Mouse (Mus musculus): ENCODE data around the gene Dnah17. TPM values are rescaled to one million over a fixed set of nuclear protein-coding genes. Genes with fewer than 3 reads are reported as not detected.

Dnah17 gene
- total and polyA plus RNA-seq, 3 experiments: 0.08 to 0.26 (median 0.11) TPM

DNA sequence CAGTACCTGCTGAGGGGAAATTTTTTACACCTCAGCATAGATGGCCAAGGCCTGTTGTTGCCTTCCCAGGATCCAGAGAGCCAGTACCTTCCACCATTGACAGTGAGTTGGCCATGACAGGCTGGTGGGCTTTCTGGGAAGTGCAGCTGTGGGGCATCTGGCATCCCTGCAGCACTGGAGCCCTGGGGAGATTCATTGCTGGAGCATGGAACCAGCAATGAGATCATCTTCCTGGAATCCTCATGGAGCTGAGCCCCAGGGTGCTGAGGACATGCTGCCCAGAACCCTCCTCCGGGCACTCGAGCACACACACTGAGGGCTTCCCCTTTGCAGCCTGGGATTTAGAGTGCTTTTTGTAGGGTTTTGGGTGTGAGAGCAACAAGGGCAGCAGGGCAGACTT lies 135.2 kb downstream of the Dnah17 start:
- TF ChIP-seq POLR2A (IDR thresholded peaks at IDR 0.05; ENCODE audit: insufficient read depth, low read depth, low read length) (no peak), EP300 (IDR thresholded peaks at IDR 0.05; ENCODE audit: insufficient read depth, low read depth, low read length) (no peak), CTCF (IDR thresholded peaks at IDR 0.05) (no peak)
- Histone ChIP-seq H3K27me3 (ENCODE audit: control insufficient read depth, insufficient read depth, low read length) (no peaks in the 10 kb centered on the region), H3K4me1 (ENCODE audit: control insufficient read depth, insufficient read depth, low read length) (peaks cover 37% of the 10 kb centered on the region), H3K27ac (peak overlapping the region; percentile 7; the same call in 1 of the 2 replicates), H3K9ac (ENCODE audit: low read depth, low read length) (no peak overlapping the region), H3K36me3 (ENCODE audit: control insufficient read depth, insufficient read depth, low read length) (no peaks in the 10 kb centered on the region; the same call in 1 of the 2 replicates), H3K79me2 (replicated peaks; ENCODE audit: control insufficient read depth, insufficient read depth, low read length) (peaks cover 1% of the 10 kb centered on the region; the same call in 1 of the 2 replicates), H3K4me3 (no peak overlapping the region)
- 22% methylated on average over 2 of the region's 2 CpGs for WGBS
- no peak for DNase-seq
- intact Hi-C loops (cut with DNase I): no loop called here

DNA sequence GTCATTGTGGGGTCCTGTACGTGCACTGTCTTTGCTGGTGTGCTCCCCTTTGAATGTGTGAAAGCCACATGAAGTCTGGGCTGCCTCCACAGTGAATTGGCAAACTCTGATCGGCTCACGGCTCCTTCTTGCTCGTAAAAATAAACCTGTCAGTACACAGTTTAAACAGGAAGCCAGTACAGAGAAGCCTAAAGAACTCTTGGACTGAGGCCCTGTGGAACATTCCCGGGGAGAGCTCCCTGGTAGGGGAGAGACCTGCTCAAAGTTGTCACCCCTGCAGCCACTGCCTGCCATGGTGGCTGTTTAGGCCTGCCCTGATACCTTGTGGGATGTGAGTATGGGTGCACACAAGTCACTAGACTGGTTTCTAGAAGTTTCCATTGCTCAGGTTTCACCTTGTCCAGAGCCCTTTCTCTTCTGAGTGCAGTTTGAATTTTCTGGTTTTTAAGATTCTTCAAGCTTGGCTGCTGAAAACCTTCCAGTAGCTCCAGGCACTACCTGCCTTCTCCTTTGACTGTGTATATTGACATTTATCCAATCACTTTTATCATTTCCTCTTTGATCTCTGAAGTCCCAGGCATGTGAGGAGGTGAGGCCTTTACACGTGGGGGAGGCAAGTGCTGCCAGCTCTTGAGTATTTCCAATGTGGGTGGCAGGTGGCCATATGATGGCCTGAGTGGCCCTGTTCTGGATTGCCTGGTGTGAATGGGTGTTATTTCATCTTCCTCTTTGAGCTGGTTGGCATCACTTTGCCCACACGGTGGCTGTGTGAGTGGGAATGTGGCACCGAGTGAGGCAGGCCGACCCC lies 136.0 kb downstream of the Dnah17 start:
- H3K9ac ChIP-seq (ENCODE audit: low read depth, low read length): peak overlapping the region; percentile 20; the same call in 1 of the 2 replicates
- H3K4me1 ChIP-seq (ENCODE audit: control insufficient read depth, insufficient read depth, low read length): peaks cover 37% of the 10 kb centered on the region
- H3K27me3 ChIP-seq (ENCODE audit: control insufficient read depth, insufficient read depth, low read length): no peaks in the 10 kb centered on the region
- intact Hi-C loops (cut with DNase I): no loop called here
- no peaks in the 10 kb centered on the region; the same call in 1 of the 2 replicates for H3K36me3 ChIP-seq (ENCODE audit: control insufficient read depth, insufficient read depth, low read length)
- peaks cover 1% of the 10 kb centered on the region; the same call in 1 of the 2 replicates for H3K79me2 ChIP-seq (replicated peaks; ENCODE audit: control insufficient read depth, insufficient read depth, low read length)
- peak overlapping the region; percentile 64 for H3K27ac ChIP-seq
- TF ChIP-seq EP300 (IDR thresholded peaks at IDR 0.05; ENCODE audit: insufficient read depth, low read depth, low read length) (no peak), POLR2A (IDR thresholded peaks at IDR 0.05; ENCODE audit: insufficient read depth, low read depth, low read length) (no peak), CTCF (IDR thresholded peaks at IDR 0.05) (no peak)
- WGBS: 26% methylated on average over 9 of the region's 9 CpGs
- no peak overlapping the region for H3K4me3 ChIP-seq
- peak in 1 of 2 experiments; percentile 55 for DNase-seq

DNA sequence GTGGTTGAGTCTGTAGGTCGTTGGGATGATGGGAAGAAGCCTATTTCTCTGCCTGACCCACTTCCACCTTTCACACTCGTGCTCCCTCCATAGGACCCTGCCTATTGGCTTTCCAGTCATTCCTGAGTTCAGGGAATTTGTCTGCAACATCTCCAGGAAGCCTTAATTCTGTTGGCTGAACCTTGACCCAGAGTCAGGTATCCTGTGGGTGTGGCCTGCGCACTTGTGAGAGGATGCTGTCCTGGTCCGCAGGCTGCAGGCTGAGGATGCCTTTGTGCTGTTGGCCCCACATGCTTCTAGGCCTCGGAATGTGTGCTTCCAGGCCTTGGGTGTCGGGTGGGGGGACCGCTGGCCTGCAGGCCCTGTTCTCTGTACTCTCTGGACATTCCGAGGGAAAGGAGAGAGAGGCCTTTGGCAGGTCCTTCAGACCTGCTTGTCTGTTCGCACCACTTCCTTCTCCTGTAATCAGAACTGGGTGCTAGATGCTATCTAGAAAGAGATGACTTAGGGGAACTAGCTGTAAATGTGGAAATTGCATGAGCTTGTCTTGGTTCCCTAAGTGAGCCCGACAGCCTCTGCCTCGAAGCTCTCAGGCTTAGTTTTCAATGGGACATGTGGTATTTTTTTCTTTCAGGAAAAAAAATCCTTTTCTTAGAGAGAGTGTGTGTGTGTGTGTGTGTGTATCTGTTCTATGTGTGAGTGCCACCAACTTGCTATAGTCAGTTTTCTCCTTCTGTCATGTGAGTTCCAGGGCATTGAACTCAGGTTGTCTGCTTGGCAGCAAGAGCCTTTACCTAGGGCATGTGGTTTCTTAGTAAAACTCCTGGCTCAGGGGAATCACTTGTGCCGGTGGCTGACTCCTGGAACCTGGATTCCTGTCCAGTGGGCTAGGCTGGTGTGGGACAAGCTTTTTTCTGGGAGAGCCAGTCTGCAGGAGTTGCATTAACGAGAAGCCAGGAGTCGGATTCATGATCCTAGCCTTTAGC lies 137.0 kb downstream of the Dnah17 start:
- Histone ChIP-seq H3K79me2 (replicated peaks; ENCODE audit: control insufficient read depth, insufficient read depth, low read length) (peaks cover 2% of the 10 kb centered on the region; the same call in 1 of the 2 replicates), H3K27me3 (ENCODE audit: control insufficient read depth, insufficient read depth, low read length) (no peaks in the 10 kb centered on the region), H3K27ac (peak overlapping the region; percentile 64), H3K9ac (ENCODE audit: low read depth, low read length) (no peak overlapping the region), H3K4me3 (no peak overlapping the region), H3K4me1 (ENCODE audit: control insufficient read depth, insufficient read depth, low read length) (peaks cover 34% of the 10 kb centered on the region), H3K36me3 (ENCODE audit: control insufficient read depth, insufficient read depth, low read length) (no peaks in the 10 kb centered on the region; the same call in 1 of the 2 replicates)
- DNase-seq: no peak
- WGBS: 56% methylated on average over 14 of the region's 14 CpGs
- no peak for TF ChIP-seq EP300 (IDR thresholded peaks at IDR 0.05; ENCODE audit: insufficient read depth, low read depth, low read length)
- no peak for TF ChIP-seq CTCF (IDR thresholded peaks at IDR 0.05)
- TF ChIP-seq POLR2A (IDR thresholded peaks at IDR 0.05; ENCODE audit: insufficient read depth, low read depth, low read length): no peak
- intact Hi-C loops (cut with DNase I): no loop called here

DNA sequence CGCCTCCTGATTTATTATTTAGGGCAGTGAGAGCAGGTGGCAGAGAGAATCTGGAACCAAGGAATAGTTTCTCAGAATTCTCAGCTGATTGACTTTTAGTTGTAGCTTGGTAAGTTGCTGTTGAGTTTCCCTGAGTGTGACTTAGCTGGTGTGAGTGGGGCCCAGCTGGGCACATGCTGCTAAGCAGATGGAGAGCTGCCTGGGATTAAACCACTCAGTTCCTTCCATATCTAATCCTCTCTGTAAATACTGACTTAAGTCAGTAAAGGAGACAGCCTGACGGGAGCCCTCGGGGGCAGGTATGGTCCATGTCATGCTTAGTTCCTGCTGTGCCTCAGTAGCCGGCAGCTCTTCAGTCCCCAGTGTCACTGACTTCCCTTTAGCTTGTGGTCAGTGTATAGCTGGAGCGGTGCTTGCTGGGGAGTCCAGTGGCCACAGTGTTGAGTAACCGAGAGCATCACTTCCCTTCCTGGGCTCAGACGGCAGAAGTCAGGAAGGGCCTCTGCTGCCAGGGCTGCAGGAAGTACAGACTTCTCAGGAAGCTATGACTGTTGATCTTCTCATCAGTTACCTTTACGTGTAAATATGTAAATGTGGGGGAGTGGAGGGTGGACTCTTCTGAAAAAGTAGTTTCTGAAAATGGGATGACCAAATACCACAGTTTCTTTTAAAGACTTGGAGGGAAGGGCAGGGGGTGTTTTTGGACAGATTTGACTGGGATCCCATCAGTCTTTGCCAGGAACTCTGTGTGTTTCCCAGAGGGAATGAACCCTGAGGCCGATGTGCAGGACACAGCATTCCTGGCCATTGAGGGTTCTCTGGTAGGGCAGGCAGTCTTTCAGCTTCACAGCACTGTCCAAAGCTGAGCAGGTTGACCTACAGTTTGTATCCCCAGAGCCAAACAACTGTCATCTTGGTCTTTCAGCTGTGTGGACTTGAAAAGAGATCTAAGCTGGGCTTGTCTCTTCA lies 138.6 kb downstream of the Dnah17 start:
- peak overlapping the region; percentile 36 for H3K27ac ChIP-seq

More for the DNA sequence above, 138.6 kb downstream of the Dnah17 start:
- peak; percentile 46 to 75 for DNase-seq
- H3K36me3 ChIP-seq (ENCODE audit: control insufficient read depth, insufficient read depth, low read length): no peaks in the 10 kb centered on the region; the same call in none of the 2 replicates
- no peak overlapping the region for H3K4me3 ChIP-seq
- H3K9ac ChIP-seq (ENCODE audit: low read depth, low read length): no peak overlapping the region
- 32% methylated on average over 9 of the region's 9 CpGs for WGBS
- H3K27me3 ChIP-seq (ENCODE audit: control insufficient read depth, insufficient read depth, low read length): no peaks in the 10 kb centered on the region
- peaks cover 37% of the 10 kb centered on the region for H3K4me1 ChIP-seq (ENCODE audit: control insufficient read depth, insufficient read depth, low read length)
- intact Hi-C loops (cut with DNase I): loop anchor here (2.0 kb wide), 1 partner anchor 21 kb away; no protein-coding TSS in a partner anchor
- TF ChIP-seq EP300 (IDR thresholded peaks at IDR 0.05; ENCODE audit: insufficient read depth, low read depth, low read length) (0 out of 2 replicates have a peak, but pooled peaks have one; percentile 26), POLR2A (IDR thresholded peaks at IDR 0.05; ENCODE audit: insufficient read depth, low read depth, low read length) (no peak)
- H3K79me2 ChIP-seq (replicated peaks; ENCODE audit: control insufficient read depth, insufficient read depth, low read length): peaks cover 4% of the 10 kb centered on the region; the same call in 1 of the 2 replicates

Data from heart, adult 2 months (tissue).